ENCODE assay signal across 15 mouse cellular contexts in genomic region chr2:95891566-95891965, GRCm38 (mm10).
DNase-seq lines count a peak whose midpoint lies in the region; ATAC-seq and TF ChIP-seq lines count a peak whose summit lies in the region.
"Had no signal": no experiment of that assay in that cellular context is flagged by ENCODE, and none has a peak within 500 bp of the region (broad histone marks: within the 10 kb centered on the region; RNA-seq: fewer than 3 reads in every experiment).

No protein-coding gene starts in this region.

- H3K9ac ChIP-seq in midbrain, postnatal 0 days (replicated peaks; ENCODE audit: low read length, poor library complexity, severe bottlenecking): no peak overlapping the region
- H3K9ac ChIP-seq in midbrain, embryonic 13.5 days (replicated peaks): no peak overlapping the region
- H3K9ac ChIP-seq in intestine, embryonic 15.5 days: no peak overlapping the region
- H3K9ac ChIP-seq: embryonic facial prominence, embryonic 15.5 days; heart, embryonic 15.5 days; liver, embryonic 15.5 days had no signal

- H3K36me3 ChIP-seq in midbrain, postnatal 0 days (ENCODE audit: insufficient read depth, low read length): no peaks in the 10 kb centered on the region
- no peaks in the 10 kb centered on the region for H3K36me3 ChIP-seq in midbrain, embryonic 13.5 days
- no peaks in the 10 kb centered on the region for H3K36me3 ChIP-seq in intestine, embryonic 15.5 days
- H3K36me3 ChIP-seq: embryonic facial prominence, embryonic 15.5 days; heart, embryonic 15.5 days; liver, embryonic 15.5 days had no signal

- TF ChIP-seq CTCF in midbrain, postnatal 0 days (IDR thresholded peaks at IDR 0.05): no peak

- H3K4me1 ChIP-seq in midbrain, postnatal 0 days (ENCODE audit: insufficient read depth, low read length): no peaks in the 10 kb centered on the region
- no peaks in the 10 kb centered on the region for H3K4me1 ChIP-seq in midbrain, embryonic 13.5 days (replicated peaks)
- H3K4me1 ChIP-seq in intestine, embryonic 15.5 days (replicated peaks): no peaks in the 10 kb centered on the region
- H3K4me1 ChIP-seq: embryonic facial prominence, embryonic 15.5 days; heart, embryonic 15.5 days; liver, embryonic 15.5 days had no signal

- 63% methylated on average over 2 of the region's 2 CpGs for WGBS in midbrain, postnatal 0 days
- 75% methylated on average over 2 of the region's 2 CpGs for WGBS in midbrain, embryonic 13.5 days
- 71% methylated on average over 2 of the region's 2 CpGs for WGBS in intestine, embryonic 15.5 days

- no peak for ATAC-seq in midbrain, postnatal 0 days (ENCODE audit: low FRiP score)
- ATAC-seq in midbrain, embryonic 13.5 days: no peak
- no peak for ATAC-seq in intestine, embryonic 15.5 days
- ATAC-seq: intestine, embryonic 16.5 days had no signal

- H3K4me2 ChIP-seq in midbrain, postnatal 0 days (ENCODE audit: low read depth, low read length, poor library complexity, severe bottlenecking): no peak overlapping the region
- H3K4me2 ChIP-seq in midbrain, embryonic 13.5 days (replicated peaks): no peak overlapping the region
- no peak overlapping the region for H3K4me2 ChIP-seq in intestine, embryonic 15.5 days (replicated peaks)
- H3K4me2 ChIP-seq: embryonic facial prominence, embryonic 15.5 days; heart, embryonic 15.5 days; liver, embryonic 15.5 days had no signal

- H3K4me3 ChIP-seq in midbrain, postnatal 0 days (ENCODE audit: low read depth, low read length): no peak overlapping the region
- H3K4me3 ChIP-seq in midbrain, embryonic 13.5 days (replicated peaks): no peak overlapping the region
- H3K4me3 ChIP-seq in intestine, embryonic 15.5 days (replicated peaks): no peak overlapping the region
- H3K4me3 ChIP-seq: embryonic facial prominence, embryonic 15.5 days; heart, embryonic 15.5 days; layer of hippocampus, adult 2 months; liver, embryonic 15.5 days had no signal

- H3K27me3 ChIP-seq in midbrain, postnatal 0 days (ENCODE audit: insufficient read depth, low read length): no peaks in the 10 kb centered on the region
- no peaks in the 10 kb centered on the region for H3K27me3 ChIP-seq in midbrain, embryonic 13.5 days
- H3K27me3 ChIP-seq in intestine, embryonic 15.5 days (replicated peaks): no peaks in the 10 kb centered on the region
- H3K27me3 ChIP-seq: embryonic facial prominence, embryonic 15.5 days; heart, embryonic 15.5 days; liver, embryonic 15.5 days had no signal

- H3K9me3 ChIP-seq in midbrain, postnatal 0 days (ENCODE audit: low read length): no peaks in the 10 kb centered on the region
- H3K9me3 ChIP-seq in midbrain, embryonic 13.5 days: no peaks in the 10 kb centered on the region
- H3K9me3 ChIP-seq in intestine, embryonic 15.5 days: no peaks in the 10 kb centered on the region
- H3K9me3 ChIP-seq: embryonic facial prominence, embryonic 15.5 days; heart, embryonic 15.5 days; liver, embryonic 15.5 days had no signal

- DNase-seq in cerebellum, postnatal 25 days: peak; percentile 16 to 46
- DNase-seq in cerebellum, adult 11 months: no peak
- peak; percentile 74 for DNase-seq in midbrain, postnatal 0 days (ENCODE audit: low spot score)
- peak; percentile 4 to 12 for DNase-seq in layer of hippocampus, postnatal 36 days
- peak; percentile 4 for DNase-seq in right cerebral cortex, postnatal 4 days
- no peak for DNase-seq in urinary bladder, postnatal 14 days (ENCODE audit: low spot score)

- H3K27ac ChIP-seq in midbrain, postnatal 0 days (ENCODE audit: low read depth, low read length): no peak overlapping the region
- H3K27ac ChIP-seq in midbrain, embryonic 13.5 days: no peak overlapping the region
- no peak overlapping the region for H3K27ac ChIP-seq in intestine, embryonic 15.5 days
- H3K27ac ChIP-seq: embryonic facial prominence, embryonic 15.5 days; heart, embryonic 15.5 days; layer of hippocampus, adult 2 months; liver, embryonic 15.5 days; macrophage; stomach, postnatal 0 days had no signal

Comparison
In these comparisons a context has a peak if more than half of its experiments do, and no peak if none do; other contexts are left out.
1. DNase-seq: peak in cerebellum, postnatal 25 days (2 of 2), midbrain, postnatal 0 days (single experiment), layer of hippocampus, postnatal 36 days (2 of 2) and right cerebral cortex, postnatal 4 days (single experiment); none in cerebellum, adult 11 months (single experiment) and urinary bladder, postnatal 14 days (single experiment).